Mouse (Mus musculus): ENCODE results near the gene Chil1. TPM values are rescaled to one million over a fixed set of nuclear protein-coding genes. Genes with fewer than 3 reads are reported as not detected.
A peak's percentile ranks its signal among the peaks of the same experiment; 100 is the strongest.

Gene Chil1
- polyA plus RNA-seq, 1 experiment from 2014 or later: 0.90 TPM

- Histone ChIP-seq H3K4me3 (no peak overlapping the region), H3K4me1 (peaks cover 49% of the 10 kb centered on the region), H3K36me3 (no peaks in the 10 kb centered on the region), H3K27ac (replicated peaks) (no peak overlapping the region; the same call in 1 of the 2 replicates), H3K27me3 (ENCODE audit: low read depth, poor library complexity, severe bottlenecking) (peaks cover 26% of the 10 kb centered on the region), H3K9me3 (replicated peaks) (no peaks in the 10 kb centered on the region)
- 58% methylated on average over 7 of the region's 7 CpGs for WGBS
- no peak for DNase-seq (ENCODE audit: low spot score)
Measured at GRCm38 (mm10) chr1:134215059-134215458, 33.1 kb downstream of the Chil1 start.

GRCm38 (mm10) chr1:134215751-134216628 is 34.0 kb downstream of the Chil1 start:
- Histone ChIP-seq H3K4me1 (peaks cover 40% of the 10 kb centered on the region), H3K4me3 (no peak overlapping the region), H3K27ac (replicated peaks) (peak overlapping the region; percentile 82), H3K9me3 (replicated peaks) (no peaks in the 10 kb centered on the region), H3K36me3 (no peaks in the 10 kb centered on the region), H3K27me3 (ENCODE audit: low read depth, poor library complexity, severe bottlenecking) (peaks cover 21% of the 10 kb centered on the region)
- peak; percentile 26 for DNase-seq (ENCODE audit: low spot score)
- WGBS: 22% methylated on average over 11 of the region's 11 CpGs

GRCm38 (mm10) chr1:134216629-134216971 is 34.6 kb downstream of the Chil1 start:
- Histone ChIP-seq H3K4me3 (no peak overlapping the region), H3K4me1 (peaks cover 34% of the 10 kb centered on the region), H3K36me3 (no peaks in the 10 kb centered on the region), H3K9me3 (replicated peaks) (no peaks in the 10 kb centered on the region), H3K27ac (replicated peaks) (0 out of 2 replicates have a peak overlapping the region, but pooled peaks have one; percentile 33), H3K27me3 (ENCODE audit: low read depth, poor library complexity, severe bottlenecking) (peaks cover 21% of the 10 kb centered on the region)
- no peak for DNase-seq (ENCODE audit: low spot score)
- 87% methylated on average over 2 of the region's 2 CpGs for WGBS

GRCm38 (mm10) chr1:134217028-134217481 is 35.1 kb downstream of the Chil1 start:
- Histone ChIP-seq H3K27ac (replicated peaks) (0 out of 2 replicates have a peak overlapping the region, but pooled peaks have one; percentile 33), H3K36me3 (no peaks in the 10 kb centered on the region), H3K4me3 (no peak overlapping the region), H3K9me3 (replicated peaks) (no peaks in the 10 kb centered on the region), H3K4me1 (peaks cover 29% of the 10 kb centered on the region), H3K27me3 (ENCODE audit: low read depth, poor library complexity, severe bottlenecking) (peaks cover 21% of the 10 kb centered on the region)
- WGBS: 74% methylated on average over 12 of the region's 12 CpGs
- DNase-seq (ENCODE audit: low spot score): no peak

DNA sequence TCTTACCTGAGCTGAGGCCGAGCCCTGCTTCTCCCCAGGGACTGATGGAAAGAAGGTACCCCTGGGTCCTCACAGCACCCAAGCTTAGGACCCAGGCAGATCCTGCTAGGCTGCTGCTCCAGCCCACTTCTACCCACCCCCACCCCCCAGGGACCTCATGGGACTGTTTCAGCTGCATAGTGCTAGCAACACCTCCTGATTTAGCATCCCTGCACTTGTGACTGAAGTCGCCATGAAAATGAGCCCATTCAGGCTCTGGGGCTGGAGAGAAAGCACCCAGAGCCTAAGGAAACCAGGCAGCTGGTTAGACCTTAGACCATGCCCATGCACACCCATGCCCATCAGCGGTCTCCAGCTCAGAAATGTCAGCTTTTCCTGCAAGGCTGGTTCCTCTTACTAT is 36.0 kb downstream of the Chil1 start:
- H3K27ac ChIP-seq (replicated peaks): no peak overlapping the region
- peaks cover 28% of the 10 kb centered on the region for H3K4me1 ChIP-seq
- peaks cover 15% of the 10 kb centered on the region for H3K27me3 ChIP-seq (ENCODE audit: low read depth, poor library complexity, severe bottlenecking)
- no peaks in the 10 kb centered on the region for H3K9me3 ChIP-seq (replicated peaks)
- no peak for DNase-seq (ENCODE audit: low spot score)
- H3K36me3 ChIP-seq: no peaks in the 10 kb centered on the region
- 75% methylated on average over 3 of the region's 3 CpGs for WGBS
- H3K4me3 ChIP-seq: no peak overlapping the region

GRCm38 (mm10) chr1:134219608-134220007 is 37.6 kb downstream of the Chil1 start:
- Histone ChIP-seq H3K9me3 (replicated peaks) (no peaks in the 10 kb centered on the region), H3K4me3 (no peak overlapping the region), H3K27me3 (ENCODE audit: low read depth, poor library complexity, severe bottlenecking) (peaks cover 9% of the 10 kb centered on the region), H3K36me3 (no peaks in the 10 kb centered on the region), H3K4me1 (peaks cover 28% of the 10 kb centered on the region), H3K27ac (replicated peaks) (no peak overlapping the region)
- WGBS: 82% methylated on average over 5 of the region's 5 CpGs
- DNase-seq (ENCODE audit: low spot score): no peak

- peaks cover 14% of the 10 kb centered on the region for H3K4me1 ChIP-seq
- WGBS: 95% methylated on average over 1 of the region's 1 CpGs
- DNase-seq (ENCODE audit: low spot score): no peak
- H3K27me3 ChIP-seq (ENCODE audit: low read depth, poor library complexity, severe bottlenecking): peaks cover 9% of the 10 kb centered on the region
- H3K9me3 ChIP-seq (replicated peaks): no peaks in the 10 kb centered on the region
- H3K27ac ChIP-seq (replicated peaks): no peak overlapping the region
- no peak overlapping the region for H3K4me3 ChIP-seq
- H3K36me3 ChIP-seq: no peaks in the 10 kb centered on the region
Measured at GRCm38 (mm10) chr1:134221172-134221571, 39.2 kb downstream of the Chil1 start.

DNA sequence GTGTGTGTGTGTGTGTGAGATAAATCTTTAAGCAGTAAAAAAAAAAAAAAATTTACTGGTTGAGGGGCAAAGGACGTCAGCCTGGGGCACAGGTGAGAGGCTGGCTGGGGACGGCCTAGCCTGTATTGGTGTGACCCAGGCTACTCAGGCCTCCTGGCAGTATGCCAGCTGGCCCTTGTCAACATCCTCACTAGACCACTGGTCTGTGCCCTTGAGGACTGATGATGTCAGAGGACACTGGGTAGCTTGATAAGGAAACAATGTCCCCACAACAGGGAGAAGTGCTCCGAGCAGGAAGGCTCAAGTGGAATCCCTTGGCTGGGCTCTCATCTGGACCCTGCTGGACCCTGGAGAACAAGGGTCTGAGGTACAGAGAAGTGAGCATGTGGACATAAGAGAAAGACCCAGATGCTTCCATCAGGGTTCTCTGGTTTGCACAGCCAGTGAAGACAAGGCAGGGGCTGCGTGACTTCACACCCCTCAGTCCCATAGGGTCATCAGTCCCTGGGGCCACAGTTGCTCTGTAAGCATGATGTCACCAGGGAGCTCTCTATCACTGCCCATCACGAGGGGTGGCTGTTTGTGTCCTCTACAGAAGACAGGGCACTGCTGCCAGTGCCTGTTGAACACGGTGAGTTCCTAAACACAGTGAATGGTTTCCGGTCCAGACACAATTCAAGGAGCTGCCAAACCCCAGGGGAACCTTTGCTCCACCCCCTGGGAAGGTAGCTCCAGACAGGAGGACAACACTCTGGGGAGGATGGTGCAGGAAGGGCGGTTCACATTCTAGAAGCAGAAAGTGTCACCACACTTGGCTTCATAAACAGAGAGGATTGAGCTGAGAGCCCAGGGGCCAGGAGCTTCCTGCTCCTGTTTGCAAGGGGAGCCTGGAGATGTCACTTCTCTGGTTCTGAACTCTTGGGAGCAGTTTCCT is 40.4 kb downstream of the Chil1 start:
- H3K27me3 ChIP-seq (ENCODE audit: low read depth, poor library complexity, severe bottlenecking): peaks cover 9% of the 10 kb centered on the region
- 67% methylated on average over 8 of the region's 8 CpGs for WGBS
- no peak overlapping the region for H3K27ac ChIP-seq (replicated peaks)
- H3K4me3 ChIP-seq: no peak overlapping the region
- H3K4me1 ChIP-seq: 0 out of 2 replicates have a peak, but pooled peaks cover 3% of the 10 kb centered on the region
- no peaks in the 10 kb centered on the region for H3K9me3 ChIP-seq (replicated peaks)
- no peaks in the 10 kb centered on the region for H3K36me3 ChIP-seq
- DNase-seq (ENCODE audit: low spot score): no peak

DNA sequence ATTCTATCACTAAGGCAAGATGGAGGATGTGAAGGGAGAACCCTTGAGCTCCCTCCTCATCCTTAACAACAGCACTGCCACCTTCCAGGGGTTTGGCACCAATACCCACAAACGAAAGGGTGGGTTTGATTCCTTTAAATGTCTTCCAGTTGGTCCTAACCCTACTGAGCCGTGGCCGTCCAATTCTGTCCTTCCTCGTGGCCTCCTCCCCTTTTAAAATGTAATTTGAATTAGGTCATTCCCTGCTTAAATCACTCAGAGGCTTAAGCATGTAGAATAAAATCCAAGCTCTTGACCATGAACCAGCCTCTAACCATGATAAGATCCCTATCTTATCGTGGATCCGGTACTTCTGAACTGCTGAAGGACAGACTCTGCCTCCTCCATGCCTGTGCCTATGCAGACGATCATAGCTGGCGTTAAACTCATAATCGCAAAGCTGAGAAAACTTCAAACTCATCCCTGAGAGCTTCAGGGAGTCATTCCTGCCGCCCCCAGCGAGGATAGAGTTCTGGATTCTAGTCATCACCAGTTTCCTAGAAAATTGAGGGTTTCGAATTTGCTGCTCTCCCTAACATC is 42.8 kb downstream of the Chil1 start:
- Histone ChIP-seq H3K27me3 (ENCODE audit: low read depth, poor library complexity, severe bottlenecking) (peaks cover 9% of the 10 kb centered on the region), H3K4me3 (no peak overlapping the region), H3K27ac (replicated peaks) (no peak overlapping the region), H3K4me1 (0 out of 2 replicates have a peak, but pooled peaks cover 3% of the 10 kb centered on the region), H3K9me3 (replicated peaks) (no peaks in the 10 kb centered on the region), H3K36me3 (no peaks in the 10 kb centered on the region)
- 92% methylated on average over 12 of the region's 12 CpGs for WGBS
- no peak for DNase-seq (ENCODE audit: low spot score)

- peaks cover 11% of the 10 kb centered on the region for H3K27me3 ChIP-seq (ENCODE audit: low read depth, poor library complexity, severe bottlenecking)
- no peaks in the 10 kb centered on the region for H3K36me3 ChIP-seq
- no peaks in the 10 kb centered on the region for H3K9me3 ChIP-seq (replicated peaks)
- H3K4me3 ChIP-seq: no peak overlapping the region
- no peak overlapping the region for H3K27ac ChIP-seq (replicated peaks)
- WGBS: 91% methylated on average over 5 of the region's 5 CpGs
- no peak for DNase-seq (ENCODE audit: low spot score)
- 0 out of 2 replicates have a peak, but pooled peaks cover 3% of the 10 kb centered on the region for H3K4me1 ChIP-seq
Measured at GRCm38 (mm10) chr1:134225375-134225774, 43.4 kb downstream of the Chil1 start.

GRCm38 (mm10) chr1:134226739-134227138 is 44.8 kb downstream of the Chil1 start:
- H3K4me3 ChIP-seq: no peak overlapping the region
- 82% methylated on average over 8 of the region's 8 CpGs for WGBS
- peaks cover 18% of the 10 kb centered on the region for H3K27me3 ChIP-seq (ENCODE audit: low read depth, poor library complexity, severe bottlenecking)
- no peak overlapping the region for H3K27ac ChIP-seq (replicated peaks)
- H3K36me3 ChIP-seq: no peaks in the 10 kb centered on the region
- no peaks in the 10 kb centered on the region for H3K9me3 ChIP-seq (replicated peaks)
- DNase-seq (ENCODE audit: low spot score): no peak
- H3K4me1 ChIP-seq: 0 out of 2 replicates have a peak, but pooled peaks cover 3% of the 10 kb centered on the region

DNA sequence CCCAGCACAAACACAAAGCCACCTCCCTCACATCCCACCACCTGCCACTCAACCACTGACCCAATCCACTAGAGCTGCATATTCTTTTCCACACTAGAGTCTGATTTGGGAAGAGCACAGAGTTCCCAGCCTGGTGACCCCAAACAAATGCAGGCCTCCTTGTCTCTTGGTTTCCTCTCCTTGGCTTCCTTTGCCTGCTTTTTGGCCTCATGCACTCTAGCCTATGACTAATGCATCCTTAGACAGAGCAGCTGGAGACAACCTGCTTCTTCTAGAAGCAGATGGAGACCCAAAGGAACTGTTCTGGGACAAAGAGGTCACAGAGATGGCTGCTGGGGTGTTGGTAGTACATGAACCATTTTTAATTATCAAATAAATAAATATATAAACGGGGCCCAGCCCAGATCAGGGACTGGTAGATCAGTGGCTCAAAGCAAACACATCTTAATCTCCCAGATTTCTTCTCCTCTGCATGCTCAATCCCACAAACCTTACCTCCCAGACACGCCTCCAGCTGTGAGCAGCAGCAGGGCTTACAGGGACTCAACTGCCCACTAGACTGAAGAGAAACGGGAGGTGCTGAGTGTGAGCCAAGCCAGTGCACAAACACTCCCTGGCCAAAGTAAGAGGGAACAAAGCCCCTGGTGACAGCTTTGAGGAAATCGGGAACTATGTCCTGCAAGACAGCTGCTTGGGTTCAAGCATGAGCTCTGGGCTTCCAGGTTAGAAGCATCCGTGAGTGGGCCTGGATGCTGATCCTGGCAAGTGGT is 48.0 kb downstream of the Chil1 start:
- Histone ChIP-seq H3K36me3 (no peaks in the 10 kb centered on the region), H3K9me3 (replicated peaks) (no peaks in the 10 kb centered on the region), H3K27me3 (ENCODE audit: low read depth, poor library complexity, severe bottlenecking) (peaks cover 41% of the 10 kb centered on the region), H3K4me1 (peaks cover 12% of the 10 kb centered on the region), H3K4me3 (no peak overlapping the region), H3K27ac (replicated peaks) (no peak overlapping the region)
- no peak for DNase-seq (ENCODE audit: low spot score)
- 65% methylated on average over 5 of the region's 5 CpGs for WGBS

All from midbrain, embryonic 10.5 days (tissue).